Mouse (Mus musculus): ENCODE data around the gene Tm2d1.

GRCm38 (mm10) chr4:98395346-98395689 is 12.2 kb upstream of the Tm2d1 start:
- no peak for TF ChIP-seq CTCF (IDR thresholded peaks at IDR 0.05; ENCODE audit: extremely low read depth, insufficient read length, insufficient replicate concordance, low read depth, low read length)
- TF ChIP-seq POLR2A (IDR thresholded peaks at IDR 0.05; ENCODE audit: low read depth, low read length), result no peak

All from small intestine, adult 2 months (tissue).